Mouse (Mus musculus): ENCODE measurements around the gene Layn.

Gene Layn

DNA sequence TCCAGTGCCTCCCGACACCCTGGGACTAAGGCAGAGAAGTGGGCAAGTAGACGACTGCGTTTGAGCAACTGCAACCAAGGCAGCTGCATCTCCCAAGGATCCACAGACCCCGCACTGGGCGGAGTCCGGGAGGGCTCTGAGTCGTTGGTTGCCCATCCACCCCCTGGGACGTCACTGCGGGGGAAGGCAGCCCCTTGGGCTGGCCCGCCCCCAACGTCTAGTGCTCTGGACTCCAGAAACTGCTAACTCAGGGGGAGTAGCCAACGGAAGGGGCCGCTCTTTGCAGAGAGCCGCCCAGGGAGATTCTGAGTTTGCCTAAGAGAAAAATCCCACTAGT lies at the start of gene Layn:
Layn (minus strand) TSS at position 116 of the 337 bp plus-strand sequence.
- DNase-seq, result peak; percentile 33 to 45

DNA sequence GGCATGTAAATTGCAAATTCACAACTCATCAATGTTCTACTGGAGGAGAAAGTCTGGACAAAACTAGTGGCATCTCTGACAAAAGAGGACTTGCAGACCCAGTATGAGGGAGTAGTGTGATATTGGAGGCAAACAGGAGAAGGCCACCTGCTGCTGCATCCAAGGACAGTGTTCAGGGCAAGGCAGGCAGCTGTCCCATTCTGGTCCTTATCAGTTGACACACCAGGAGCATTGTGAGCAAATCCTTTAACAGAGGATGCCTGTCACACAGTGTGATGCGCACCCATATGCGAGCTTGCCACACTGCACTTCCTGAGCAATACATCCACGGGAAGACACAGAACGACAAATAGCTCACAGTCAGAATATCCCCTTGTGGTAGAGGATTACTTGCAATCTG lies 37.9 kb upstream of the Layn start:
- DNase-seq, result no peak

GRCm38 (mm10) chr9:51105751-51106150 lies 28.9 kb upstream of the Layn start:
- no peak for DNase-seq

- DNase-seq, result peak; percentile 54 to 78
These were observed 27.1 kb upstream of the Layn start for GRCm38 (mm10) chr9:51103808-51104514.

GRCm38 (mm10) chr9:51102963-51103807 lies 26.3 kb upstream of the Layn start:
- DNase-seq, result peak; percentile 66 to 71

DNA sequence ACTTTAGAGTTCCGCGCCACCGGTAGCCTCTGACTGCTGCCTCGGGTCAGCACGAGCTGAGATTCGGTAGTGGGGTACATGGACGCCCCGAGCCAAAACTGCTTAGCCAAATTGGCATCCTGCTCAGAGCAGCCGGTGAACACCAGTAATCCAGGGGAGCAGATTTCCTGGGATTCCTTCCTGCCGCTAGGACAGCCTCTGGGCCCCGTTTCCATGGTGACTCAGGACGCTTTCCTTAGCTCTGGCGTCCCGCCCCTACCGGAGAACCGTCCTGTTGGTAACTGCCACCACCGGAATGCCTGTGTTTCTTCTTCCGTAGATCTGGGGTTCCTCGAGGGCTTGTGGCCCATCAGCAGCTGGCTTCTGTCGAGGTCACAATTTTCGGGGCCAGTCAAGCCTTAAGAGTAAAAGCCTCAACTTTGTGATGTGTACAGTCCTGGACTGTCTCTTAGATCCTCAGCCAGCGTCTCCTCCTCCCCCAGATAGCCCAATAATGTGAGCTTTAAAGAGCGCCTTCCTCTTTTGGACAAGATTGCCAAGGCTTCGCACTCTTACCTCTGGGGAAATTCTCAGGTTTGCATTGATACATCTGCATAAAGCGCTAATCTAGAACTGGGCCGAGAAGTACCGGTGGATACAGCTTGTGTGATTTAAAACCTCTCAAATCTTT lies 25.0 kb upstream of the Layn start, which contains the start of gene 4833427G06Rik:
4833427G06Rik (minus strand) TSS at position 323 of the 670 bp plus-strand sequence.
- DNase-seq, result peak; percentile 63 to 68

DNA sequence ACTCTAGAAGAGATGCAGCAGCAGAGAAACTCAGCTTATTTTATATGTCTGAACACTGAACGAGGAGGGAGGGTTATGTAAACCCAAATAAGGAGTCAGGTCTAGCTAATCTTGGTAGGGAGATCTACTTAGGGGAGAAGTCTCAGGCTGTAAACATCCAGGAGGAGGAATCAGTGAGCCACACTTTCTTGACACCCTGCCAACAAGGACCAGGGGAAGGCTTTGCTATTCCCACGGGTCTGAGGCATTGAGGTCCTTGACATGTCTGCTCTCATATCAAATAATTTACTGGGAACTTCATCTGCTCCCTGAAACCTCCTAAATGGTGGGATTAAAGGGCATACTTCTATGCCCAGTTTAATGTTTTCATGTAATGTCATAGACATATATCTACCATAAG lies 19.4 kb upstream of the Layn start:
- DNase-seq, result no peak

DNA sequence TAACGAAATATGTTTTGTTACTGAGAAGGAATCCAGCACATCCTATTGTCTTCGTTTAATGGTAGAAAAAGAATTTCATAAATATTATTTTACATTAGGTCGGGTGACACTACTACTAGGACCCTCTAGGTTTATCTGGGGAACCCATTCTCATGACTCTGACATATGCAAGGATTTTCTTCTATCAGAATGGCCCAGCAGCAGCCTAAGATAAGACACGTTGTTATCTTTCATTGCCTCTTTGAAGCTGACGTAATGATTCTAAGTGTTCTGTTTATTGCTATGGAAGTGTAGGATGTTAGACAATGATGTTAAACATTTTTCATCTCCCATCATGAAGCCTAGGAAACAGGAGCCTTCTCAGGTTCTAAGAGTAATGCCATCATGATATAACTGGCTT lies 16.8 kb upstream of the Layn start:
- DNase-seq, result no peak

DNA sequence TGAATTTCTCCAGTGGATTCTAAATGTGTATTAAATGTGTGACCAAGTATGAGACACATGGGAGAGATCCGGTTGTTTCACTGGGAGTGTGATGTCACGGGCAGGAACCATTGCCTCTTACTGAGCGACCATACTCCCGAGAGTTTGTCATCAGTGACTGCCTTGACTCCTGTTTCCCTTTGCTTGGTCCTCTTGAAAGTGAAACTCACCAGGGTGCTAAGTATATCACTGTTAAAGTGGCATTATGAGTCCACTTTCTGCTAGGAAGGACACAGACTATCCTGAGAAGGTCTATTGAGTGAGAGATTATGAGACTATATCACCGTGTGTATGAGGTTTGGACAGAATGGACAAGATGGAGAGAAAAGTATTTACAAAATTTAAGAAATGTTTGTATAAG lies 4.7 kb upstream of the Layn start:
- DNase-seq, result no peak

- DNase-seq, result peak; percentile 38 to 46
These were observed 455 bp downstream of the Layn start for GRCm38 (mm10) chr9:51076300-51076978.

DNA sequence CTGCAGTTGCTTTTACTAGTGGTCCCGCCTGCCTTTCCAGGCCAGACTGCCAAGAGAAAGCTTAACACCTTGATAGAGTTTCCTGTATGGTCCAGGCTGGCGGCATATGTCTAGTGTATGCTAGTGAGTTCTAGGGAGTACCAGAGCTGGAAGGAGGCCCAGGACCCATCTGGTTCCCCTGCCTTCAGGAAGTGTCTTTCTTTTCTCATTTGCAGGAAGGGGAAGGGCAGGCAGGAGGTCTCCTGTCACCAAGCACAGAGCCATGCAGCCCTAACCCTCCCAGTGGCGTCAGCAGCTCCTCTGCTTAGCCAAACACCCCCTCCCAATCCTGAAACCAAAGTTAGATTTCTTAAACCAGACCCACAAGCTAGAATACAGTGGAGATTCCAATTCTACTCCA lies 1.1 kb downstream of the Layn start:
- peak; percentile 62 to 69 for DNase-seq

GRCm38 (mm10) chr9:51070801-51071200 lies 6.1 kb downstream of the Layn start:
- no peak for DNase-seq

DNA sequence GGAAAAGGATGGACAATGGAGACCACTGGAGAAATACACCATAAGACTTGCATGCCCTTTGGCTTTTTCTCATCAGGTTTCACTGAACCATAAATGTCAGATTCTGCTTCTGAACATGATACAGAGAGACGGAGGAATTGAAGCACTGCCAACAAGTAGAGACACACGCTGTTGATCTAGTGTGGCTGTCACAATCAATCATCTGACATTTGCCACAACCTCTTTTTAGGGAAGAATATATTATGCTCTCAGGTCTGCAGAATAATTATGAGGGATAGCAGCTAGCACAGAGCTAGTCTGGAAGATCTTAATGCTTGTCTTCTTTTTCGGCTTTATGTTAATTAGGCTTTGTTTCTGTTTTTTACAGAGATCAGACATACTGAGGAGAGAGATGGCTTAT lies 8.7 kb downstream of the Layn start:
- DNase-seq, result no peak

DNA sequence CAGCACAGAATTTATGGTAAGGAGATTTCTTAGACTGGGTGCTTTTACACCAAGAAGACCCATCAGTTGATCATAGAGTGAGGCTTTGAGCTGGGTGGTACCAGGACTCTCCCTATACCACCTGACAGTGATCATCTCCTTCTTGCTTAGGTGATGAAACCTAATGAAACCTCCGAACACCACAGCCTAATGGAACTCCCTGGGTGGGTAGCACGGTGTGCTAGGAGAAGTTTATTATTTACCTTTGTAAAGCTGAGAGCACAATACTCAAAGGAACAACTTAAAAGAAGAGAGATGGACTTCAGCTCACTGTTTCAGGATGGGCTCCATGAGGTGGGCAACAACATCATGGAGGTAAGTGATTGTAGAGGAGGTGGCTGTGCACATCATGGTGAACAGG lies 16.3 kb downstream of the Layn start, which contains the start of gene Btg4:
Btg4 (plus strand) TSS at position 301 of the 400 bp plus-strand sequence.
- no peak for DNase-seq

DNA sequence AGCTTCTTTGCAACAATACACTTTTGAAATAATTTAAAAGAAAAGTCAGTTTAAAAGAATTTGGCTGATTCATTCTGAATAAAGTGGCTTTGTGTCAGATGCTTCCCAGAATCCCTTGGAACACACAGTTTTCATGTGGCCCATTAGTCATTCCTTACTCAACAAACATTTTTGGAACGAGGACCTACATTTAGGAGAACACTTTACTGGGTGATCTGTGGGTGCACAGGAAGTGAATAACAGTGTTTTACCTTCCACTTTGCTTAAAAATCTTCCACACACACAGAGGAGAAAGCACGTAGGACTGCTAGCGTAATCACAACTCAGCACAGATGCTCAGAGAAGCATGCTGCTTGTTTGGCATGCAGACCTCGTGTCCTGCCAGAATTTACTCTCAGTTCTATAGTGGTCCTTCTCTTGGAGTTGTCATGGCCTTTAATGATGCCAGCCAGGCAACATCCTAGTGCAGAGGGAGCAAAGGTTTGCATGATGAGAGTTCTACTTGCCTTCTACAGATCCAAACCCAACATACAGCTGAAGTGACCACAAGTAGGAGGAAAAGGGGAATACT lies 17.9 kb downstream of the Layn start:
- DNase-seq, result peak in 1 of 2 experiments; percentile 12

- DNase-seq, result no peak
These were observed 20.3 kb downstream of the Layn start for GRCm38 (mm10) chr9:51056360-51057324.

DNA sequence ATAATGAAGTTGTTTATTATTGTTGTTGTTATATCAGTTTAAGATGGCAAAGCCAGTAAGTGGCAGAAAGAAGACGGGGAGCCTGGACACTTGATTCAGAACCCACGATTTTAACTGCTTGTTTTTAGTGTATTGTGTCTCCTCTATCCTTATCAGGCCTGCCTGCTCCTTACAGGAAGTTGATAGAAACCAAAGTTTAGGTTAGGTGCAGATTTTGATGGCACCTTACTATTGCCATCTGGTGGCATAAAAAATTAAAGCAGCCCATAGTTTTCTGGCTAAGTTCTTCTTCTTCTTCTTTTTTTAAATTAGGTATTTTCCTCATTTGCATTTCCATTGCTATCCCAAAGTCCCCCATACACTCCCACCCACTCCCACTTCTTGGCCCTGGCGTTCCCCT lies 24.7 kb downstream of the Layn start:
- DNase-seq, result peak in 1 of 2 experiments; percentile 13

DNA sequence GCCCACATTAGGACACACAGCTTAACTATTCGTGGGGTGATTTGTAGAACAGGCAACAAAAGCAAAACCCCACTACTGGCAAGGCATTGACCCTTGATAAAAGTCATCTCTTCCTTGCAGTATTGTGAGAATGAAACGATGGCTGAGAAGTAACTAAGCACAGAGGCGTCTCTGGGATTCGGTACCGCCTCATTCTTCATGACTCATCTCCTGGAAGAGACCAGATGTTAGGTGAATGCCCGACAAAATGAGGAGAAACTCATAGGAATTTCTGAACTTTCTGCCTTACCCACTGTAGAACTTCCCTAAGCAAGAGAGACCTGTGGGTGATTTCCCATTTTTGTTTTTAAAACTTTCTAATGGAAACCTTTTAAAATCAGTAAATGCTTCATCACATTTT lies 34.8 kb downstream of the Layn start:
- DNase-seq, result no peak

GRCm38 (mm10) chr9:51041491-51041980 lies 35.4 kb downstream of the Layn start:
- DNase-seq, result no peak

DNA sequence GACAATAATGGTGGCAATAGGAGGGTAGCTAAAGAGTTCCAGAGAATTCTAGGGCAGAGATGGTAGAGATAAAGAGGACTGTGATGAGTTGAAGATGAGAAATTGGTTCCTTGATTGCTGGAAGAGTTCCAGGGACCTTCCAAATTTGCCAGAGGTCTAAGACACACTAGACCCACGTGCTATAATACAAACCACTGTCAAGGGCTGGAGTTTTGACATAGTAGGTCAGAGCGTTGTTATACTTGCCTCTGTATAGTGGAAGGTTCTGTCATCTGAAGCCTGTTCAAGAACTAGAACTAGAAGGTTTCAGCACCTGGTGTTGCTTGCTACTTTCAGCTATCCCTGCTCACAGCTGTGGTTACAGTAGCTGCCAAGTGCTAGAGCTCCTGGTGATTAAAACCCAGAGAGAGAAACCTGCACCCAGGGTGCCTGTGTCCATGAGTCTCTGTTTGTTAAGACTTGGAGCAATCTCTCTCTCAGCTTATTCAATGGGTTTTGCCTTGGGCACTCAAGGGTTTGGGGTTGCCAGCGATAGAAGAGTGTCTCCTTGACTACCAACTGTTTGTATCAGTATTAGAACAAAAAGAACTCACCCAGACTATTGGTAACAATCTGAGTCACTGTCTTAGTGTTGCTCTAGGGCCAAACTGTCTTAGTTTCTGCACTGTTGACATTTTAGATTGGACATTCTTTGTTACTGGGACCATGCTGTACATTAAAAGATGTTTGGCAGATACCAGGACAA lies 43.9 kb downstream of the Layn start:
- no peak for DNase-seq

Measured in cerebellum, postnatal 14 days (tissue).